Mouse (Mus musculus) kidney, embryonic 16.5 days (tissue): ENCODE data around the gene Odf3l2. TPM values are rescaled to one million over a fixed set of nuclear protein-coding genes. Genes with fewer than 3 reads are reported as not detected.

Experiments used
- ATAC-seq: fragments of 200-750 bp; cut with Nextera tagmentation; 2 replicates; pipeline ENCODE4 v1.8.0; 2017; ENCODE audit warnings: moderate TSS enrichment; ENCODE audit not compliant: low FRiP score, low TSS enrichment
- H3K27ac ChIP-seq: fragments of 300-500 bp; sonication (generic); 2 replicates; pipeline ENCODE4 v1.5.1; 2014; ENCODE audit warnings: low read length
- H3K27me3 ChIP-seq: fragments of 300-500 bp; sonication (generic); 2 replicates; pipeline ENCODE4 v1.6.1; 2014; ENCODE audit warnings: low read length, control low read depth, mixed read lengths; ENCODE audit not compliant: insufficient read depth
- H3K36me3 ChIP-seq: fragments of 300-500 bp; sonication (generic); 2 replicates; pipeline ENCODE4 v1.6.1; 2014; ENCODE audit warnings: low read length, control low read depth, mixed read lengths; ENCODE audit not compliant: insufficient read depth
- H3K4me1 ChIP-seq: fragments of 300-500 bp; sonication (generic); 2 replicates; pipeline ENCODE4 v1.6.1; 2014; ENCODE audit warnings: low read length, control low read depth, mixed read lengths; ENCODE audit not compliant: insufficient read depth
- H3K4me2 ChIP-seq: fragments of 300-500 bp; sonication (generic); replicated peaks from 2 replicates; pipeline ENCODE4 v1.6.1; 2014; ENCODE audit warnings: low read depth, low read length
- H3K4me3 ChIP-seq: fragments of 300-500 bp; sonication (generic); 2 replicates; pipeline ENCODE4 v1.5.1; 2014; ENCODE audit warnings: mild to moderate bottlenecking, low read length
- H3K9ac ChIP-seq: fragments of 300-500 bp; sonication (generic); replicated peaks from 2 replicates; pipeline ENCODE4 v1.6.1; 2014; ENCODE audit warnings: low read length
- H3K9me3 ChIP-seq: fragments of 300-500 bp; sonication (generic); 2 replicates; pipeline ENCODE4 v1.6.1; 2016; ENCODE audit warnings: low read length, control low read depth
- WGBS: fragments of 180-500 bp; shearing (Covaris S2); extraction: QIAGEN DNeasy Blood & Tissue Kit; methylation state at CpG from one replicate; pipeline ENCODE4 v1.1.7; 2014; 5-methylcytosine and 5-hydroxymethylcytosine counted together
- polyA plus RNA-seq: library from polyadenylated mRNA; unstranded; fragments of >200 nt; fragmentation: Nextera tagmentation; extraction: Ambion mirVana; gene quantifications from 2 replicates; pipeline ENCODE4 v1.2.1, GENCODE M21; 2015

Odf3l2 gene
- polyA plus RNA-seq, 1 experiment from 2014 or later: not detected

- Histone ChIP-seq H3K27me3 (no peaks in the 10 kb centered on the region), H3K36me3 (no peaks in the 10 kb centered on the region), H3K4me3 (no peak overlapping the region), H3K9ac (0 out of 2 replicates have a peak overlapping the region, but pooled peaks have one; percentile 16), H3K27ac (0 out of 2 replicates have a peak overlapping the region, but pooled peaks have one; percentile 0), H3K4me2 (no peak overlapping the region), H3K9me3 (no peaks in the 10 kb centered on the region), H3K4me1 (peaks cover 7% of the 10 kb centered on the region)
- WGBS: 46% methylated on average over 17 of the region's 17 CpGs
- peak; percentile 17; the same call in 1 of the 2 replicates for ATAC-seq
Observed at GRCm38 (mm10) chr10:79633006-79633777, 12.3 kb downstream of the Odf3l2 start.

GRCm38 (mm10) chr10:79631432-79631831 lies 14.1 kb downstream of the Odf3l2 start:
- Histone ChIP-seq H3K27me3 (no peaks in the 10 kb centered on the region), H3K9ac (no peak overlapping the region), H3K4me1 (peaks cover 3% of the 10 kb centered on the region; the same call in 1 of the 2 replicates), H3K4me2 (no peak overlapping the region), H3K36me3 (no peaks in the 10 kb centered on the region), H3K4me3 (no peak overlapping the region), H3K27ac (no peak overlapping the region), H3K9me3 (no peaks in the 10 kb centered on the region)
- 75% methylated on average over 4 of the region's 4 CpGs for WGBS
- ATAC-seq: no peak

- H3K27ac ChIP-seq: no peak overlapping the region
- no peak for ATAC-seq
- WGBS: 83% methylated on average over 5 of the region's 5 CpGs
- no peaks in the 10 kb centered on the region for H3K9me3 ChIP-seq
- H3K36me3 ChIP-seq: no peaks in the 10 kb centered on the region
- H3K4me1 ChIP-seq: no peaks in the 10 kb centered on the region; the same call in 1 of the 2 replicates
- H3K9ac ChIP-seq: no peak overlapping the region
- no peak overlapping the region for H3K4me2 ChIP-seq
- H3K4me3 ChIP-seq: no peak overlapping the region
- H3K27me3 ChIP-seq: no peaks in the 10 kb centered on the region
Observed at GRCm38 (mm10) chr10:79628377-79628776, 17.2 kb downstream of the Odf3l2 start.

GRCm38 (mm10) chr10:79626156-79626555 lies 19.4 kb downstream of the Odf3l2 start:
- H3K9me3 ChIP-seq: no peaks in the 10 kb centered on the region
- no peaks in the 10 kb centered on the region for H3K4me1 ChIP-seq
- no peak for ATAC-seq
- H3K4me2 ChIP-seq: no peak overlapping the region
- no peaks in the 10 kb centered on the region for H3K36me3 ChIP-seq
- H3K9ac ChIP-seq: no peak overlapping the region
- 82% methylated on average over 10 of the region's 10 CpGs for WGBS
- no peaks in the 10 kb centered on the region for H3K27me3 ChIP-seq
- H3K4me3 ChIP-seq: no peak overlapping the region
- no peak overlapping the region for H3K27ac ChIP-seq

- H3K27me3 ChIP-seq: no peaks in the 10 kb centered on the region
- H3K27ac ChIP-seq: no peak overlapping the region
- no peak overlapping the region for H3K4me2 ChIP-seq
- H3K4me1 ChIP-seq: peaks cover 2% of the 10 kb centered on the region; the same call in 1 of the 2 replicates
- no peaks in the 10 kb centered on the region for H3K9me3 ChIP-seq
- no peak overlapping the region for H3K9ac ChIP-seq
- ATAC-seq: no peak
- no peaks in the 10 kb centered on the region for H3K36me3 ChIP-seq
- 76% methylated on average over 9 of the region's 9 CpGs for WGBS
- H3K4me3 ChIP-seq: no peak overlapping the region
Observed at GRCm38 (mm10) chr10:79625398-79625797, 20.1 kb downstream of the Odf3l2 start.

GRCm38 (mm10) chr10:79623950-79624349 lies 21.6 kb downstream of the Odf3l2 start:
- Histone ChIP-seq H3K9me3 (no peaks in the 10 kb centered on the region), H3K4me1 (peaks cover 3% of the 10 kb centered on the region; the same call in 1 of the 2 replicates), H3K4me3 (no peak overlapping the region), H3K27ac (no peak overlapping the region), H3K36me3 (no peaks in the 10 kb centered on the region), H3K9ac (no peak overlapping the region), H3K4me2 (no peak overlapping the region), H3K27me3 (no peaks in the 10 kb centered on the region)
- 78% methylated on average over 12 of the region's 12 CpGs for WGBS
- no peak for ATAC-seq

- H3K27me3 ChIP-seq: peaks cover 22% of the 10 kb centered on the region
- H3K4me3 ChIP-seq: no peak overlapping the region
- no peak overlapping the region for H3K27ac ChIP-seq
- peaks cover 26% of the 10 kb centered on the region for H3K4me1 ChIP-seq
- no peak for ATAC-seq
- H3K36me3 ChIP-seq: no peaks in the 10 kb centered on the region
- no peak overlapping the region for H3K4me2 ChIP-seq
- H3K9ac ChIP-seq: no peak overlapping the region
- H3K9me3 ChIP-seq: no peaks in the 10 kb centered on the region
- WGBS: 90% methylated on average over 5 of the region's 5 CpGs
Observed at GRCm38 (mm10) chr10:79616376-79616775, 29.2 kb downstream of the Odf3l2 start.

- Histone ChIP-seq H3K27me3 (peaks cover 22% of the 10 kb centered on the region), H3K36me3 (no peaks in the 10 kb centered on the region), H3K27ac (no peak overlapping the region), H3K4me2 (no peak overlapping the region), H3K9me3 (no peaks in the 10 kb centered on the region), H3K4me1 (peaks cover 26% of the 10 kb centered on the region), H3K9ac (no peak overlapping the region), H3K4me3 (no peak overlapping the region)
- 14% methylated on average over 8 of the region's 8 CpGs for WGBS
- no peak for ATAC-seq
Observed at GRCm38 (mm10) chr10:79615860-79616259, 29.7 kb downstream of the Odf3l2 start.

- Histone ChIP-seq H3K27ac (no peak overlapping the region), H3K4me2 (peak overlapping the region; percentile 98), H3K36me3 (no peaks in the 10 kb centered on the region), H3K4me1 (peaks cover 22% of the 10 kb centered on the region), H3K27me3 (peaks cover 22% of the 10 kb centered on the region), H3K4me3 (peak overlapping the region; percentile 61), H3K9me3 (no peaks in the 10 kb centered on the region), H3K9ac (peak overlapping the region; percentile 72)
- ATAC-seq: peak; percentile 37; the same call in 1 of the 2 replicates
- WGBS: 93% methylated on average over 1 of the region's 1 CpGs
Observed at GRCm38 (mm10) chr10:79614305-79614643, 31.3 kb downstream of the Odf3l2 start.

- peak; percentile 83 for ATAC-seq
- WGBS: under 1% methylated on average over 51 of the region's 60 CpGs
- no peaks in the 10 kb centered on the region for H3K9me3 ChIP-seq
Observed at GRCm38 (mm10) chr10:79613578-79614304, 31.8 kb downstream of the Odf3l2 start, which contains the start of gene C2cd4c. TSS of gene C2cd4c (minus strand) at chr10:79614025.

More at GRCm38 (mm10) chr10:79613578-79614304, 31.8 kb downstream of the Odf3l2 start, which contains the start of gene C2cd4c:
- Histone ChIP-seq H3K4me3 (peak within 1 kb of the TSS; percentile 61), H3K27ac (no peak within 1 kb of the TSS), H3K4me1 (peaks cover 22% of the 10 kb centered on the region), H3K9ac (peak within 1 kb of the TSS; percentile 72), H3K27me3 (peaks cover 22% of the 10 kb centered on the region), H3K4me2 (peak within 1 kb of the TSS; percentile 98), H3K36me3 (no peaks in the 10 kb centered on the region)
